Mouse (Mus musculus): Measurements from ENCODE around the gene Tmem245. TPM values are rescaled to one million over a fixed set of nuclear protein-coding genes. Genes with fewer than 3 reads are reported as not detected.

Tmem245 gene
- polyA plus RNA-seq, 1 experiment from 2014 or later = 17.3 TPM

DNA sequence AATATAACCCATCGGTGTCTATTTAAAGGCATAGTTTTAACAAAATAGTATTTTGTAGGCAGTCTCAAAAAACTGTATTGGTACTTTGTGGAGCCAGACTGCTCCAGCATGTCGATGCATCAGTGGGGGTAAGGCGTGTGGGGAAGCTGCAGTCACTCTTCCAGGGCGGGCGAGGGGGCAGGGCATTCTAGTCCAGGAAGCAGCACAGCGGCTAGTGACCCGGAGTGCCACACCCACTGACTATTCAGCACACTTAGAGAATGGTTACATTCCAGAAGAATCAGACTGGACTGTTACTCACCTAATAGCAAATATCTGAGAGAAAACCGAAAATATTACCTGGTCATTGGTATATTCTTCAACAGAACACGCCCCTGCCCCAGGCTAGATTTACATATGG is 10.3 kb upstream of the Tmem245 start:
- Histone ChIP-seq H3K4me1 (ENCODE audit: control insufficient read depth, insufficient read depth, low read length) (peaks cover 15% of the 10 kb centered on the region), H3K9me3 (replicated peaks; ENCODE audit: control insufficient read depth, low read length) (no peaks in the 10 kb centered on the region), H3K4me2 (ENCODE audit: low read depth, low read length) (no peak overlapping the region; the same call in 1 of the 2 replicates), H3K36me3 (ENCODE audit: control insufficient read depth, insufficient read depth) (no peaks in the 10 kb centered on the region), H3K9ac (ENCODE audit: low read length) (no peak overlapping the region), H3K4me3 (ENCODE audit: low read length) (no peak overlapping the region), H3K27ac (ENCODE audit: low read length) (no peak overlapping the region), H3K27me3 (ENCODE audit: control insufficient read depth, insufficient read depth, low read length) (no peaks in the 10 kb centered on the region)
- ATAC-seq (replicated peaks; ENCODE audit: extremely low read depth, insufficient read depth, low FRiP score) = 0 out of 2 replicates have a peak, but pooled peaks have one; percentile 41
- 32% methylated on average over 9 of the region's 9 CpGs for WGBS

DNA sequence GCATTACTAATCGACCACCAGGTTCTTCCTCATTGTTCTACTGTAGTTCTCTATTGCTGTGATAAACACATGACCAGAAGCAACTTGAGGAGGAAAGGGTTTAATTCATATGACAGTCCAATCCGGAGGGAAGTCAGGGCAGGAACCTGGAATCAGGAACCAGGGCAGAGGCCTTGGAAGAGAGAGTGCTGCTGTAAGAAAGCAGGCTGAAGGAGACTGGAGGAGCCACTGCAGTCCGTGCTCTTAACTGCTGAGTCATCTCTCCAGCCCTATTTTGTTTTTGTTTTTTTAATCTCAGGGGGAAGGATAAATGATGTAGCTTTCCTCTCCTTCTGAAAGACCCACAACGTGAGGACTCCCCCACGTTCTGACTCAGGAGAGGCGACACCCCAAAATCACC is 6.0 kb upstream of the Tmem245 start:
- Histone ChIP-seq H3K36me3 (ENCODE audit: control insufficient read depth, insufficient read depth) (no peaks in the 10 kb centered on the region), H3K4me3 (ENCODE audit: low read length) (no peak overlapping the region), H3K9ac (ENCODE audit: low read length) (no peak overlapping the region), H3K4me2 (ENCODE audit: low read depth, low read length) (no peak overlapping the region), H3K27me3 (ENCODE audit: control insufficient read depth, insufficient read depth, low read length) (no peaks in the 10 kb centered on the region), H3K9me3 (replicated peaks; ENCODE audit: control insufficient read depth, low read length) (no peaks in the 10 kb centered on the region), H3K4me1 (ENCODE audit: control insufficient read depth, insufficient read depth, low read length) (peaks cover 11% of the 10 kb centered on the region), H3K27ac (ENCODE audit: low read length) (no peak overlapping the region)
- no peak for ATAC-seq (replicated peaks; ENCODE audit: extremely low read depth, insufficient read depth, low FRiP score)
- 64% methylated on average over 6 of the region's 6 CpGs for WGBS

DNA sequence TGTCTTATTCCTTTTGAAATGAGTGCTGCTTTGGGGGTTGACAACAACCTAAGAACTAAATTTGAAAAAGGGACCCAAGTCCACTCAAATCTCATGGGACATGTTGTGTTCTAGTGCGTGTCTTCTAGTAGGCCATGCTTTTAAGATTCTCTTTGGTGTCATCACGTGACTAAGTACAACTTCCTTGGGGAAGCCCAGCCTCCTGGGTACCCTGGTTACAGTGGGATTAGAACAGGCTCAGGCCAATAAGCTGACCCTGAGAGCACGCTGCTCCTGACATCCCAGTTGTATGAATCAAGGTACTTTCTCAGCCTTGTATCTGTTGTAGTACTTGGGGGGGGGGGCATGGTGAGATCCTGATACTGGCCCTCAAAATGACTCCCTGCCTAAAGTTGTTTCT is 4.5 kb upstream of the Tmem245 start:
- Histone ChIP-seq H3K27me3 (ENCODE audit: control insufficient read depth, insufficient read depth, low read length) (no peaks in the 10 kb centered on the region), H3K4me2 (ENCODE audit: low read depth, low read length) (no peak overlapping the region), H3K36me3 (ENCODE audit: control insufficient read depth, insufficient read depth) (no peaks in the 10 kb centered on the region), H3K9ac (ENCODE audit: low read length) (no peak overlapping the region), H3K4me3 (ENCODE audit: low read length) (no peak overlapping the region), H3K27ac (ENCODE audit: low read length) (no peak overlapping the region), H3K4me1 (ENCODE audit: control insufficient read depth, insufficient read depth, low read length) (peaks cover 8% of the 10 kb centered on the region), H3K9me3 (replicated peaks; ENCODE audit: control insufficient read depth, low read length) (no peaks in the 10 kb centered on the region)
- WGBS = 85% methylated on average over 3 of the region's 3 CpGs
- no peak for ATAC-seq (replicated peaks; ENCODE audit: extremely low read depth, insufficient read depth, low FRiP score)

DNA sequence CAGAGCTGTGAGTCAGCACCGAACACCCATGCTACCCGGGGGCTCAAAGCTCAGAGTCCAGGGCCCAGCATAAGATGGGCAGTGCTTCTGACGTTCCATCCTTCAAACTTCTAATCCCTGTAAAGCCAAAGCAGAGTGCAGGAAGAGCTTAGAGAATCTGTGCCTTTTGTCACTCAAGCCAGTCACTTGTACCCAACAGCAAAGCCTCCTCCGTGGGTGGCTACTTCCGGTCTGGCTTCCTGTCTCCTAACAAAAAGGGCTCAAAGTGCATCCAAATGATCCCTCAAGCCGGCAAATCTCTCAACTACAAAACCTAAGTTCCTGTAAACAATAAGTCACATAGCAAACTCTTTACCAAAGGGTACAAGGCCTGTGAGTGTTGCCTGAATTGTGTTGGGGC is 2.3 kb upstream of the Tmem245 start:
- WGBS = 63% methylated on average over 6 of the region's 6 CpGs
- peak overlapping the region; percentile 18; the same call in 1 of the 2 replicates for H3K27ac ChIP-seq (ENCODE audit: low read length)
- H3K27me3 ChIP-seq (ENCODE audit: control insufficient read depth, insufficient read depth, low read length) = no peaks in the 10 kb centered on the region
- H3K4me1 ChIP-seq (ENCODE audit: control insufficient read depth, insufficient read depth, low read length) = peaks cover 15% of the 10 kb centered on the region
- no peaks in the 10 kb centered on the region for H3K36me3 ChIP-seq (ENCODE audit: control insufficient read depth, insufficient read depth)
- no peaks in the 10 kb centered on the region for H3K9me3 ChIP-seq (replicated peaks; ENCODE audit: control insufficient read depth, low read length)
- no peak overlapping the region for H3K9ac ChIP-seq (ENCODE audit: low read length)
- ATAC-seq (replicated peaks; ENCODE audit: extremely low read depth, insufficient read depth, low FRiP score) = no peak
- no peak overlapping the region for H3K4me3 ChIP-seq (ENCODE audit: low read length)
- no peak overlapping the region for H3K4me2 ChIP-seq (ENCODE audit: low read depth, low read length)

DNA sequence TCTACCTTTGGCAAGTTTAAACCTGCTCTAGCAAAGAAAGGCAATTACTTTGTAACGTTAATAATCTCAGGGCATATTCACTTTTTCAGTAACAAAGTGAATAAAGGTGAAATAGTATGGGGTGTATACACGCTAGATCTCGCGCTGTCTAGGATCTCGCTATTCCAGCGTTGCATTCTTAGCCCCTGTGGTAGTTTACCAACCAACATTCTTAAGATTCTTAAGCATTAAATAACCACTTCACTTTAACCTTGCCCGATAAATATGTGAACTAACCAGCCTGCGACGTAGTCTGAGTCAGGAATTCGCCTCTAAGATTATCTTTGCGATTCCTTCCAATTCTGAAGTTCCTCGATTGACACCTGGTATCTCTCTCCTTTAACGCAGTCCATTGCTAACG is 1.1 kb downstream of the Tmem245 start:
- WGBS = 1% methylated on average over 14 of the region's 14 CpGs

DNA sequence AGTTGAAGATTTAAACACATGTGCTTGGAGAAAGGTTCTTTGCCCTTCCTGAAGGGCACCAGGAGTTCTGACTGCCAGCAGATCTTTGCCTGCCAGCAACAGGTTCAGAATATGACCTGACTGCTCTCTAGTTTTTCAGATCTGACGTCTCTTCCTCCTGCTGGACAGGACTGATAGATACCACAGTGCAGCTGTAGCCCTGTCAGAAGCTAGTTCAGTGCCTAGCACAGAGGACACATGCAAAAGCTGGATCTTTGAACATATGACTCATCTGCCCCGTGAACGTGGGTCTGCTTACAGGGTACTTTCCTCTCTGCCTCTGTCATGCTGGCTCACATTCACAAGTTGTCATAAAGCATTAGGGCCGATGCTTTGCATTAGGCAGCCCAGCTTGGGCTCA is 3.0 kb downstream of the Tmem245 start:
- Histone ChIP-seq H3K9me3 (replicated peaks; ENCODE audit: control insufficient read depth, low read length) (no peaks in the 10 kb centered on the region), H3K4me2 (ENCODE audit: low read depth, low read length) (peak overlapping the region; percentile 60), H3K27ac (ENCODE audit: low read length) (peak overlapping the region; percentile 89), H3K36me3 (ENCODE audit: control insufficient read depth, insufficient read depth) (no peaks in the 10 kb centered on the region), H3K4me3 (ENCODE audit: low read length) (peak overlapping the region; percentile 9), H3K4me1 (ENCODE audit: control insufficient read depth, insufficient read depth, low read length) (peaks cover 55% of the 10 kb centered on the region), H3K27me3 (ENCODE audit: control insufficient read depth, insufficient read depth, low read length) (no peaks in the 10 kb centered on the region), H3K9ac (ENCODE audit: low read length) (peak overlapping the region; percentile 64)
- WGBS = 24% methylated on average over 4 of the region's 4 CpGs
- no peak; the same call in 1 of the 2 replicates for ATAC-seq (replicated peaks; ENCODE audit: extremely low read depth, insufficient read depth, low FRiP score)

More for the DNA sequence above, 1.1 kb downstream of the Tmem245 start:
- H3K9ac ChIP-seq (ENCODE audit: low read length) = peak overlapping the region; percentile 96
- H3K4me2 ChIP-seq (ENCODE audit: low read depth, low read length) = peak overlapping the region; percentile 81
- H3K27me3 ChIP-seq (ENCODE audit: control insufficient read depth, insufficient read depth, low read length) = no peaks in the 10 kb centered on the region
- H3K36me3 ChIP-seq (ENCODE audit: control insufficient read depth, insufficient read depth) = no peaks in the 10 kb centered on the region
- ATAC-seq (replicated peaks; ENCODE audit: extremely low read depth, insufficient read depth, low FRiP score) = no peak
- H3K9me3 ChIP-seq (replicated peaks; ENCODE audit: control insufficient read depth, low read length) = no peaks in the 10 kb centered on the region
- peaks cover 39% of the 10 kb centered on the region for H3K4me1 ChIP-seq (ENCODE audit: control insufficient read depth, insufficient read depth, low read length)
- H3K27ac ChIP-seq (ENCODE audit: low read length) = peak overlapping the region; percentile 94
- peak overlapping the region; percentile 96 for H3K4me3 ChIP-seq (ENCODE audit: low read length)

DNA sequence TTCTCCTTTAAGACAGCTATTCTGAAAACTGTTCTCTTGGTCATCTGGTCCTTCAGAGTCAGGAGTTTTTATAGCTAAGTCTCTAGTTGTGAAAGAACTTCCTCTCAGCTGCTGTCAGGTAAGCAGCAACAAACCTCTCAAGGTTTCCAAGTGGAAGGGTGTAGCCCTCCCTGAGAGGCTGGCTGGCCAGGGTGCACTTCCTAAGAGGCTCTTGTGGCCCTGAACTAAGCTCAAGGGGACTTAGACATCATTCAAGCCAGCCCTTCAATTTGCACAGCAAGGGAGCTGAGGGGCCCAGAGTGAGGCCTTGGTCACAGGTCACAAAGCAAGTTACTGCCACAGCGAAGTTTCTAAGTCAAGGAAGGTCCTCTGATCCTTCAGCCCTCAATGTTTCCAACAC is 4.0 kb downstream of the Tmem245 start:
- Histone ChIP-seq H3K27ac (ENCODE audit: low read length) (peak overlapping the region; percentile 89), H3K9ac (ENCODE audit: low read length) (peak overlapping the region; percentile 45), H3K36me3 (ENCODE audit: control insufficient read depth, insufficient read depth) (no peaks in the 10 kb centered on the region)

DNA sequence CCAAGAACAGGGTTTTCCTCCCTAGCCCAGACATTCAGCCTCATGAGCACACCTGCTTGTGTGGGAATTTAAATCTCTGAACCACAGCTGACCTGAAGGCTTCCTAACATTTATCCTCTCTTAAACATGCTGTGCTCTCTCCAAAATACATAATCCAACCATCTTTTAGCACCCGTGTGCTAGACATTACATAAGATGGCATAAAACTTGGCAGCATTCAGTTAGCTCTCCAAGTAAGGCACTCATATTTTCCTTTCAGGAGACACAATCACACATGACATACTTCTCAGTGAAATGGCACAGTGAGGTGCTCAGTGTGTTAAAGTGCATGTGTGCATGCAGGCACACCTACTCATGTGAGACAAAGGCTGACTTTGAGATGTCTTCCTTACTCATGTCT is 4.7 kb downstream of the Tmem245 start:
- Histone ChIP-seq H3K9me3 (replicated peaks; ENCODE audit: control insufficient read depth, low read length) (no peaks in the 10 kb centered on the region), H3K36me3 (ENCODE audit: control insufficient read depth, insufficient read depth) (no peaks in the 10 kb centered on the region), H3K4me2 (ENCODE audit: low read depth, low read length) (peak overlapping the region; percentile 12; the same call in 1 of the 2 replicates), H3K9ac (ENCODE audit: low read length) (peak overlapping the region; percentile 7), H3K4me3 (ENCODE audit: low read length) (no peak overlapping the region), H3K27ac (ENCODE audit: low read length) (peak overlapping the region; percentile 89), H3K4me1 (ENCODE audit: control insufficient read depth, insufficient read depth, low read length) (peaks cover 62% of the 10 kb centered on the region), H3K27me3 (ENCODE audit: control insufficient read depth, insufficient read depth, low read length) (no peaks in the 10 kb centered on the region)
- ATAC-seq (replicated peaks; ENCODE audit: extremely low read depth, insufficient read depth, low FRiP score) = no peak
- WGBS = 56% methylated on average over 1 of the region's 1 CpGs

More for the DNA sequence above, 4.0 kb downstream of the Tmem245 start:
- H3K4me2 ChIP-seq (ENCODE audit: low read depth, low read length) = peak overlapping the region; percentile 12; the same call in 1 of the 2 replicates
- ATAC-seq (replicated peaks; ENCODE audit: extremely low read depth, insufficient read depth, low FRiP score) = no peak
- WGBS = 65% methylated on average over 1 of the region's 1 CpGs
- H3K4me3 ChIP-seq (ENCODE audit: low read length) = no peak overlapping the region
- H3K4me1 ChIP-seq (ENCODE audit: control insufficient read depth, insufficient read depth, low read length) = peaks cover 61% of the 10 kb centered on the region
- no peaks in the 10 kb centered on the region for H3K9me3 ChIP-seq (replicated peaks; ENCODE audit: control insufficient read depth, low read length)
- no peaks in the 10 kb centered on the region for H3K27me3 ChIP-seq (ENCODE audit: control insufficient read depth, insufficient read depth, low read length)

DNA sequence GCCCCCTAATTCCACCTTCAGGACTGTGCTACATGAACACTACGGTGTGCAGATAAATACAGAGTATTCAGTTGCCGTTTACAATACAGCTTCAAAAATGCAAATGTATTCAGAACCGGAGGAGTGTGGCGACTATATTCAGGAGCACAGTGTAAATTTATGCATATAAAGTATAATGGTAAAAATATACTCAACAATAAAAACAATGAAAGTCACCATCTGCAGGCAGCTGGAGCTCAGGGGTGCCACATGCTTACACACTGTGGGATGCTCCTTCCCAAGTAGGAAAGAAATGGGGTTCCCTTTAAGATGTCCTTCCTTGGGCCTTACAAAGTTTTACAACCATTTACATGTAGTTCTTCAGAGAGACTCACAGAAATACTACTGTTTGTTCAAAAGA is 5.8 kb downstream of the Tmem245 start:
- Histone ChIP-seq H3K4me3 (ENCODE audit: low read length) (no peak overlapping the region), H3K27me3 (ENCODE audit: control insufficient read depth, insufficient read depth, low read length) (no peaks in the 10 kb centered on the region), H3K36me3 (ENCODE audit: control insufficient read depth, insufficient read depth) (no peaks in the 10 kb centered on the region), H3K9me3 (replicated peaks; ENCODE audit: control insufficient read depth, low read length) (no peaks in the 10 kb centered on the region), H3K27ac (ENCODE audit: low read length) (no peak overlapping the region), H3K9ac (ENCODE audit: low read length) (no peak overlapping the region), H3K4me1 (ENCODE audit: control insufficient read depth, insufficient read depth, low read length) (peaks cover 69% of the 10 kb centered on the region), H3K4me2 (ENCODE audit: low read depth, low read length) (no peak overlapping the region)
- 62% methylated on average over 4 of the region's 4 CpGs for WGBS
- ATAC-seq (replicated peaks; ENCODE audit: extremely low read depth, insufficient read depth, low FRiP score) = no peak
